Mouse (Mus musculus): Measurements from ENCODE around the gene Rplp2. TPM values are rescaled to one million over a fixed set of nuclear protein-coding genes. Genes with fewer than 3 reads are reported as not detected.

The Rplp2 gene
- total RNA-seq, 2 experiments from 2014 or later, result 2,286 to 6,012 TPM

DNA sequence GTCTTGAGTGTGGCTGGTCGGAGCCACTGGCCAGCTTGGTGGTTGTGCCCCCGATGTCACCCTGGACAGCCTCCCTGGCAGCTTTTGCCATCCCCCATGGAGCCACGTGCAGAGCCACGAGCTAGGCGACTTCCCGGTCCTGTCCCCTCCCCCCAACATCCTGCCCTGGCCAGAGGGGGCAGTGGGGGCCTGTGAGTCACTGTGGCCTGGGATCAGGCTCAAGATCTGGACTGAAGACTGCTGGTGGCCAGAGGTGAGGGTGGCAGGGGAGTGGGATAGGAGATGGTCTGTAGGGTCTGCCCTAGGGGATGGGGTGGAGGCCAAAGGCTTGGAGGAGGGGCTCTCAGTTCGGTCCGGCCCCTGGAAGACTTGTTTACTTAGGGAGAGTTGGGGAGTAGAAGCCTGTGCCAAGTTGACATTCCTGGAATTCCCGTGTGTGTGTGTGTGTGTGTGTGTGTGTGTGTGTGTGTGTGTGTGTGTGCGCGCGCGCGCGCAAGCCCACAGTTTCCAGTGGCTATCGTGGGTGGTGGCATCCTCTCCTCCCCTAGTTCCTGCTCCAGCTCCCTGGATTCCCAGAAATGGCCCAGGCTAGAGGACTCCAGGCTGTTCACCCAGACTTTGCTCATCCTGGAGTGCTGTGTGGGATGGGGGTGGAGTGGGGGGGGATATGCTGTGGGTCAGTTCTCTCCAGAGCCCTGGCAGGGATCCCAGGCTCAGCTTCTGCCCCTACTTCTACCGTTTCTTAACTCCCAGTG is 29.2 kb downstream of the Rplp2 start:
- 0 out of 2 replicates have a peak, but pooled peaks have one; percentile 13 for ATAC-seq (replicated peaks; ENCODE audit: low FRiP score, low TSS enrichment, poor library complexity, severe bottlenecking)

DNA sequence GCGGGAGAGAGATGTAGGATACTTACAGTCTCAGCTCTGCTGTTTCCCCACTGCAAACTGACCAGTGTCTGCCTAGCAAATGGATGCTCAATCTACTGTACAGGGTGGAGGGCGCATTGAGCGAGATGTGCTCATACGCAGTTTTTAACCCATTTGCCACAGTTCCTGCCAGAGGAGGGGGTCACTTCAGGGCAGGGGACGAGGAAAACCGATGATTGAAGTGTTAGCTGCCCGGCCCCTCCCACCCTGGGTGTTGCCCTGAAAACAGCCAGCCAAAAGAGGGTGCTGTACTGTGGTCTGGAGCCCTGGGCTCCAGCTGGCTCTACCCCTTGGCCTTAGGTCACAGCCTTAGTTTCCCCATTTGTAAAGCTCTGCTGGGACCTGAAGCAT is 29.8 kb downstream of the Rplp2 start:
- no peak for ATAC-seq (replicated peaks; ENCODE audit: low FRiP score, low TSS enrichment, poor library complexity, severe bottlenecking)

DNA sequence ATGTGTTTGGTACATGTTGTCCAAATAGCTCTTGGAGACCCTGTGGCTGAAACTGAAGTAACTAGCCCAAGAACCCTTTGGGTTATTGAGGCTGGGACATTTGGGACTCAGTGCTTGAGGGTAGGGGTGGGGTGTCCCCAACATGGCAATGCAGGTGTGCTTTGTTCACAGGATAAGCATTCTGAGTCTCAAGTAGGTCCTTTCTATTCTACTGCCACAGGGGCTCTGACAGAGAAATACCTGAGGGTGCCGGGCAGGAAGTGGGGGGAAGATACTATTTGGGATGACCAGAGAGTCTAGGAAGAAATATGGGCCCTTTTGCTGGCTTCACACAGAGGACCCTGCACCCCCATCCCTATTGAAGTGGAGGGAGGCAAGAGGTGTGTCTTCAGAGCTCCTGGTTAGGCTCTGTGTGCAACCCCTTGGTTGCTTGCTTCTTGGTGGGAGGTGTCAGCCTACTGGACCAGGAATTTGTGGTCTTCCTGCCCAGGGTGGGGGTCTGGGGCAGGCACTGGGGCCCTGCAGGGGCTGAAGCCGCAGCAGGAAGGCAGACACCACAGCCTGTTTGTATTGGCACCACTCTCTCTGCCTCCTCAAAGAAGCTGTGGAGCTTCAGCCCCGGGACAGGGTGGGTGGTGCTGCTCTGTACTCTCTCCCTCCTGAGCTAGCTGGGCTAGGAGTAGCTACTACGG is 30.6 kb downstream of the Rplp2 start:
- ATAC-seq (replicated peaks; ENCODE audit: low FRiP score, low TSS enrichment, poor library complexity, severe bottlenecking), result no peak

DNA sequence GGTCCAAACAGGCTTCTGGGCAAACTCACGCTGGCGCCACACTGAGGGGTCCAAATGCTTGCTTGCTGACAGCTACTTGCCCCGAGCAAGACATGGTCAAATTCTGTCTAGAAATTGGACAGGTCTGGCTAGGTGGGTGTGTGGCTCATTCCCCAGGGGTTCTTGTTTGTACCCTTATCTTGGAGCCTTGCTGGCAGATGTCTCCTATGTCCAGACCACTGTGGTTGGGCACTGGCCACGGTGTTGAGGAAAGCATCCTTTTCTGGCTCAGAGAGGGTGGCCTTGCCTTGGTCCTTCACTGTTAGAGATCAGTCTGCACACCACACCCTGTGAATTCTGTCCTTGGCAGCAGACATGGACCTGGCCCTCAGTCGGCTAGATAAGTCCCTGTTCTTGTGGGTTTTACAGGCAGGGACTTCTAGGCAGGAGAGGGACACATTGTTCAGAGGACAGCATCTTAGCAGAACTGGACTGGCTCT is 31.1 kb downstream of the Rplp2 start:
- ATAC-seq (replicated peaks; ENCODE audit: low FRiP score, low TSS enrichment, poor library complexity, severe bottlenecking), result peak; percentile 21

DNA sequence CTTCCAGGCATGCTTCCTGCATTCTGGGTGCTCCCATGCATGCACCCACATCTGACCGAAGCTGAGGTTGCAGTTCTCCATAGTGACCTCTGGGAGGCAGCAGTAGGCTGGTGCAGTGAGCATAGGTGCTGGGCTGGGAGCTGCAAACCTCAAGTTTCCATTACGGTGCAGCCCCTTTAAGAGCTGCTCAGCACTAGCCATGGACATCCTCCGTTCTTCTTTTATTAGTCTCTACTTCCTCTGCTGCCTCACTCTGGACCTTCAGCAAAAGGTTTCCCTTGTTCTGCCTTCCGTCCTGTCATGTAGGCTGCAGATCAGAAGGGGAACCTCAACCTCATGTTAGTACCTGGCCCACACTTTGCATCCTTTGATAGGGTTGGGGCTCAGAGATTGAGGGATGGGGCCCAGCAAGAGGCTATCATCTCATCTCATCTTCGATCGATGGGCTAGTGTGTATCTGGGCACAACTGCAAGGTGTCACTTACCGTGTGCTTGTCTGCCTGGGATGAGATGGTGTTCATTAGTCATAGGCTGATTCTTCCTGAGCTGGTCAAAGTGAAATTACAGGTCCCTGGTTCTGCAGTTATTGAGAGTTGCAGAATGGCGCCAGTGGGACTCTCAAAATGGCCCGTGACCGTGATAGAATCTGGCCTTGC is 33.8 kb downstream of the Rplp2 start:
- peak; percentile 60 for ATAC-seq (replicated peaks; ENCODE audit: low FRiP score, low TSS enrichment, poor library complexity, severe bottlenecking)

DNA sequence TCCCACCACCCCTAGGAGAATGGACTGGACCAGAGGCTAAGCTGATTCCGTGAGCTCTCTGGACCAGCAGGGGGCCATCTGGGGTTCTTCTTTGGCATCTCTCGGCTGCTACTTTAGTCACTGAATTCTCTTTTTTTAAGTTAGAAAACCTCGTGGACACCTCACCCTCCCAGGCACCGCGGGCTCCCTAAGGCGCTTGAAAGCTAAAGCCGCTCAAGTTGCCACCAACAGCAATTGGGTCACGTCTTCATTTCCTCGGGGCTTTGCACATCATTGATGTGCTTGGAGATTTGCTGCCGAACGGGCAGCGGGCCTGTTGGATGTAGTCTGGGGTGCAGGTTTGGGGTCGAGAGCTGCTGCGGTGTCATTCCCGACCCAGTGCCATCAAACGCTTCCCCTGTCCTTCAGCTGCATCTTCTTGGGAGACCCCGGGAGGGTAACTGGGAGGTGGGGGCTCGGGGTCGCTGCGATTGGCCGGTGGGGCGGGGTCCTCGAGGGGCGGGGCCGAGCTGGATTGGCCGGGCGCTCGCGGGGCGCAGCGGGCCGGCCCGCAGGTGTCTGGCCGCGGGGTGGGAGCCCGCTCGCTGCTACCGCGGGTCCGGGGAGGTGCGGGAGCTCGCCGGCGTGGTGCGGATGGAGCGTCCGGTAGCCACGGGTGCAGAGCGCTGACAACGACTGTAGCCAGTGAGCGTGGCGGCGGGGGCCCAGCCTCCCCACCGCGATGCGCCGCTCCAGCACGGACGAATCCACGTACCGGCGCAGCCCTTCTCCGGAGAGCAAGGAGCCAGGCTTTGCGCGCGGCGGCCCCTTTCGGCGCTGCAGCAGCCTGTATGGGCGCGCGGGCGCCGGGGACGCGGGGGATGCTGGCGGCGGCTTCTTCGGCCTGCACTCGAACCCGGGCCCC is 34.6 kb downstream of the Rplp2 start:
- ATAC-seq (replicated peaks; ENCODE audit: low FRiP score, low TSS enrichment, poor library complexity, severe bottlenecking), result 0 out of 2 replicates have a peak, but pooled peaks have one; percentile 18

DNA sequence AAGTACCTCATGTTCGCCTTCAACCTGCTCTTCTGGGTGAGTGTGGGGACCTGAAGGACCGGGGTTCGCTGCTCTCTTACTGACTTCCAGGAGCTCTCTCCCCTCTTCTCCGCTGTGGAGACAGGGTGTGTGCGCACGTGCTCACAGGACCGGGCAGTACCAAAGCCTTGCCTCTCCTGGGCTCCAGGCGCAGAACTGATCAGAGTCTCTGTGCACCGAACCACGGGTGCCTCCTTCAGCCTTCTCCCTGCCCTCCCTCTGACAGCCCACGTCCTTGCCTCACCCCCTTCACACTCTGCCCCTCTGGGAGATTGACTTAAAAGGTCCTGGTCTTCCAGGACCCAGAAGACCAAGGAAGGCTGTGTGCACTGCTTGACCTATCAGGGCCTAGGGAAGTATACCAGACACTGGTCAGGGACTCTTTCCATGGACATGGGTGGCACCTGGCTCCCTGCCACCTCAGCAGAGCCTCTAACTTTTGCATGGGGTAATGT is 35.4 kb downstream of the Rplp2 start:
- no peak for ATAC-seq (replicated peaks; ENCODE audit: low FRiP score, low TSS enrichment, poor library complexity, severe bottlenecking)

DNA sequence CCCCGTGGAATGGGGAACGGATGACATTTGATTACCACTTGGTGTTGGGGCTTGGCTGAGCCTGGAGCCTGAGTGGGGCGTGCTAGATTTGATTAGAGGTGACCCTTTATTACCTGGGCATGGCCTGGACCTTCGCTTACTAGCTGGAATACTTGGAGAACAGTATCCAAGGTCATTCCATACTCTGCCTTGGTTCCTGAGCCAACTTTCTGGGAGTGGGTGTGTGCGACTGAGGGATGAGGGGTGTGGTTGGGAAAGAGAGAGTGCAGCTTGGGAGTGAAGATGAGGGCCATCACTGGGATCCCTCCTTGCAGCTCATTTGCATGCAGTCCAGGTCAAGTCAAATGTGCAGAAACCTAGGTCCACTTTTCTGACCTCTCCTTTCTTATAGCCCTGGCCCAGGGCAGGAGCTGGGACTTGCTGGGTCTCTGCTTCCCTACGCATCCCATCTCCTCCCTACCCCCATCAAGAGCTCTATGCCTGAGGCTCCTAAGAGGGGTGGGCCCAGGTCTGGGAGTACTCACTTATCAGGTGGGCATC is 36.0 kb downstream of the Rplp2 start:
- ATAC-seq (replicated peaks; ENCODE audit: low FRiP score, low TSS enrichment, poor library complexity, severe bottlenecking), result no peak

DNA sequence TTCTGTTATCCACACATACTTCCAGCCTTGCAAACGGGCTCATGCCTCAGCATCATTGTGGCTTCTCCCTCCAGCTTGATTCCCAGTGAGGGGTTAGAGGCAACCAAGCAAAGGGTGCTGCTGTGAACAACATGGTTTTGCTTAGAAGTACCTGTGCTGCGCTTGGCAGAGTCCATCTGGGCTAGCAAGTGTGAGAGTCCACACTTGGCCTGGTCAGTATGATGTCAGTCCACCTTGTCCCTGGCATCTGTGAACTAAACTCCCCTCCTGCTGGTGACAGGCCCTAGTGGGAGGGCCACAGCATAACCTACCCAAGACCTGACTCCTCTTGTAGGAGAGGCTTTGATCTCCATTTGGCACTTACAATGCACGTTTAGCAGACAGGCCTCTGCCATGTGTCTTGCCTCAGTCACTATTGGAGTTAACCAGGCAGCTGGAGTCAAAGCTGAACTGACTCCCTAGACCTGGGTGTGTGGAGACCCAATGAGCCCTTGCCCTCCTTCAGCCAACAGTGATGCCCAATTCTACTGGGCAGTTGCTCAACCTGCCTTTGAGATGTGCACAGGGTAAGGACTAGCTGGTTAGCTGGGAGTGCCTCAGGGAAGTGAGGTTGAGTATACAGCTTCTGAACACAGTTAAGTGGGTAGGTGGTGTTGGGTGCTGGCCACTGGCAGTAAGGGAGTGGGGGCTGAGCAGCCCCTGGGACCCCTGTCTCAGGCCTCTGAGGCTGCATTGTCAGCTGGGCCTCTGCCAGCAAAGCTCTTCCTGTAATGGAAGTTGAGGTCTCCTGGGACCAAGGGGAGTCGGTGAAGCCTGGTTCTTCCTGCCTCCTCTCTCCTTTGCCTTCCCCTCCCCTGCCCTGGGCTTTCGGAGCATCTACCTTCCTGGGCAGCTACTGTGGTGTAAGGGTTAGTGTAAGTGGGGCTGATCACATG is 37.3 kb downstream of the Rplp2 start:
- ATAC-seq (replicated peaks; ENCODE audit: low FRiP score, low TSS enrichment, poor library complexity, severe bottlenecking), result no peak

DNA sequence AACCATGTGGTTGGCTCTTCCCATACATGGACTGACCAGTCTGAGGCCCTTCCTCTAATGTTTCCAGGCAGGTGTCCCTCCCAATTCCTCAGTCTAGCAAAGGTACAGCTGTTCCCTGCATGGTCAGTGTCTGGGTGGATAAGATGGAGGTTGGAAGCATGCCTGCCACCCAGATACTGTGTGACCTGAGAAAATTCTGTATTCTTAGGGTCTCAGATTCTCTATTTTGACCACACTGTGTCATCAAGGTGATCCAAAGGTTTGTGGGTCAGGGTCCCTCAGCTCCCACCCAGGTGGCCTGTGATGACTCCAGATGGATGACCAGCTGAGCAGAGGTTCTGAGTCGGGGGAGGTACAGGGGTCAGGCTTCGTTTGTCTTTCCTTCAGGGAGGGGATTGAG is 38.0 kb downstream of the Rplp2 start:
- ATAC-seq (replicated peaks; ENCODE audit: low FRiP score, low TSS enrichment, poor library complexity, severe bottlenecking), result no peak

DNA sequence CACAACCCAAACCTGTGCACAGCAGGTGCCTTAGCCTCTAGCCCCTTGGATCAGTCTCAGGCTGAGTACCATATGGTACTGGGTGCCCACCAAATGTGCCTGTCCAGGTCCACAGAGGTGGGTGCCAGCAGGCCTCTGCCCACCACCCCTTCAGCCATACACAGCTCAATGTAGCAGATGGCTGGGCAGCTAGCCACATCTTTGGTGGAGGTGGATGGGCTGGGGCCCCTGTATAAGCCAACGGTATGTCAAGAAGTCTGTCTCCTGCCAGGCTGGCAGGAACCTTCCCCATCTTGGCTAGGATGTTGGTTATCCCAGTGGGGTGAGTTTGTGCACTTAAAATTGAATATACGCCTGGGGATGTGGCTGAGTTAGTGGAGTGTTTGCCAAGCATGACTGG is 38.4 kb downstream of the Rplp2 start:
- ATAC-seq (replicated peaks; ENCODE audit: low FRiP score, low TSS enrichment, poor library complexity, severe bottlenecking), result no peak

DNA sequence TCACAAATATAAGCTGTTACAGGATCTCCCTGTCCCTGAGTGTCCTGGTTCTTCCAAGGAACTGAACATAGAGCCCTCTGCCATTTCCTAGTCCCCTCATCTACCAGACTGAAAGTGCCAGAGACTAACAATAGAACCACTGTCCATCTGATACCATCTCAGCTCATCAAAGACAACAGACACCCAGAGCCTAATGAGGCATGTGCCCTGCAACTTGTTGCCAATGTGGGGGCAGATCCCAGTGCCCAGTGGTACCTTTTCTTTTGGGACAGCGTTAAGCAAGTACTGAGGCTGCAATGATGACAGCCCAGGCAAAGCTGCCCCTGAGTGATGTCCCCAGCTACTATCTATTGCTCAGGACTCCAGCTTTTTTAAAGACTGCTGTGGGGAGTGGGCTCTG is 39.1 kb downstream of the Rplp2 start:
- no peak for ATAC-seq (replicated peaks; ENCODE audit: low FRiP score, low TSS enrichment, poor library complexity, severe bottlenecking)

DNA sequence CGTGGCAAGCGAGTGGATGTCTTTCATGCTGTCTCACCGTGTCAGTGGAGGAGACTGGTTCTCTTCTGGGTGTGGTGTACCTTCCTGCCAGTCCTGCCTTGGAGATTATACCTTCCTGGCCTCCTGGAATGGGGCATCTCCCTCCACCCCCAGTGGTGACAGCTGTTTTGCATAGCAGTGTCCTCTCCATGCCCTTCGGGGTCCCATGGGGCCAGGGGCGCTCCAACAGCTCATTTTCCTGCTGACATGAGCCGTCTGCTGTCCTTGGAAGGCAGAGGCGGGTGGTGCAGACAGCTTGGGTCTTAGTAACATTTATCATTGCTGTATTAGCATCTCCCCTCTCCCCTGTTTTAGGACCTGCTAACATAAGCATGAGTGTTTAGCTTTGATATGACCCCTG is 40.0 kb downstream of the Rplp2 start:
- ATAC-seq (replicated peaks; ENCODE audit: low FRiP score, low TSS enrichment, poor library complexity, severe bottlenecking), result no peak

DNA sequence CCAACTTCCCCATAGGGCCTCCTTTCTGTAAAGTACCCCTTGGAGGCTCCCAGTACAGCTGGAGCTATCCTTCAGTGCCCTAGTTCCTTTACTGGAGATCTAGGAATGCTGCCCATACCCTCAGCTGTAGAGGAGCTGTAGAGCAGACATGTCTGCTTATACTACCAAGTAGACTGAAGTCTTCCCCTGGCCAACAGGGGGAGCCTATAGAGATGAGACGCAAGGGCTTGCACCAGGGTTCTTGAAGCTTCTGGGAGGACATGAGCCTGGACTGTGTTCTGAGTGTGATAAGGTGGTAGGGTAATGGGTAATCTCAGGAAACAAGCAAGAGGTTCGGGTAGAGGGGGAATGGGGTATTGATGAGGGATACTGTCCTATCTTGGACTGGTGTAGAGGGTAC is 44.0 kb downstream of the Rplp2 start:
- peak; percentile 76 for ATAC-seq (replicated peaks; ENCODE audit: low FRiP score, low TSS enrichment, poor library complexity, severe bottlenecking)

DNA sequence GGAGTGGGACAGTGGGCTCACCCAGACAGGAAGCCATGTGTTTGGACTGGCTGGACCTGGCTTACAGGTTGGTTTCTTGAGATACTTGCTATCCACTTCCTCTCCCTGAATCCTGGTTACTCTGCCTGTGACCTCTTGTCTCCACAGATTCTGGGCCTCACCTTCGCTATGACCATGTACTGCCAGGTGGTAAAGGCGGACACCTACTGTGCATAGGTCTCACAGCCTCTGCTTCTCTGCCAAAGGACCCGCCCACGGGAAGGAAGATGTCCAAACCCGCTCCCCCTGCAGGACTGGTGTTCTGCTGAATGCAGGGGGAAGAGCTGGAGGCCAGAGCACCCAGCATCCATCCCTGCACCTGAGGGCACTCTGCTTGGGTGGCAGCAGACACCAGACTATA is 45.6 kb downstream of the Rplp2 start:
- no peak for ATAC-seq (replicated peaks; ENCODE audit: low FRiP score, low TSS enrichment, poor library complexity, severe bottlenecking)

DNA sequence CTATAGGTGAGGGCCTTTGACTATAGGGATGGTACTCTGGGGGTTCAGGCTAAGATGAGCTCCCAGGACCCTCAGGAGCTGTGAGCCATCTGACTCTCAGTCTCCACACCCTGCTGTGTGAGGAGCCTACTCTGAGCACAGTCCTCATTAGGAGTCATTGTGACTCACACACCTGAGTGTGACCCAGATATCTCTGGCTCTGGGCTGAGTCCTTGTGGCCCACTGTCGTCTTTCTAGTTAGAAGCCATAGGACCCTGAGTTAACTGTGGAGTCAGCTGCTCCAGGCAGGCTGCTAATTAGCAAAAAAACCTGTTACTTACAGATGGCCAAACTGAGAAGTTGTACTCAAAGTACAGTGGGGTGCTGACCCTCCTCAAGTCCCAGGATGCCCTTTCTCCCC is 46.6 kb downstream of the Rplp2 start:
- no peak for ATAC-seq (replicated peaks; ENCODE audit: low FRiP score, low TSS enrichment, poor library complexity, severe bottlenecking)

DNA sequence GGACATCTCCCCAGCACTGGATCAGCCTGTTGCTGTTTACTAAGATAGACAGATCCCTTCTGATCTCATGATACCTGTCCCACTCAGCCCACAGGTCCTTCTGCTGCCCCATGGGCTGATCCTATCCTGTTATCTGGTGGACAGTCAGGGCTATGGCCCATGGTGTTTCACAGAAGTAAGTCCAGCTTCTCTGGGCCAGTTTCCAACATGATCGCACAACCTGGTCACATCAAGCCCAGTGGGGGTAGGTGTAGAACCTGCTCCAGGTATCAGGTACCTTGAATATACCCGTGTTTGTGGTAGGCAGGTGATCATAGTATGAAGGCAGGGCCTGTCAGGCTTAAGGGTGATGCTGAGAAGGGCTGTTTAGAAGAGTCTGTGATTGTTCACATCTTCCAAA is 48.2 kb downstream of the Rplp2 start:
- ATAC-seq (replicated peaks; ENCODE audit: low FRiP score, low TSS enrichment, poor library complexity, severe bottlenecking), result no peak

DNA sequence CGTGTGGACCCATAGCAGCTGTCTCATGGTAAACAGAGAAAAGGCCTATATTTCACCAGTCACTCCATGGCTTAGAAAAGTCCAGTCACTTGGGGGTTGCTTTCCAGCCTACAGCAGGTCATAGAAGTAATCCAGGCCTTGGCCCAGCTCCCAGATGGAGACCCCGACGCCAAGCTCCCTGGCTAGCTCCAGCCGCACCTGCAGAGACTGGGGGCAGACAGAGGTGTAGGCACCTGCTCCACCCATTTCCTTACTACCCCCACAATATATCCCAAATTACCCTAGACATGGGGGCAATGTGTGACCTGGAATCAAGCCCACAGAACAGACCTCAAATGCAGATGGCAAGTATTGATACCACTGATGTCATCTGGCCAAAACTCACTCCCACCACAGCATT is 48.8 kb downstream of the Rplp2 start:
- ATAC-seq (replicated peaks; ENCODE audit: low FRiP score, low TSS enrichment, poor library complexity, severe bottlenecking), result no peak

All from megakaryocyte-erythroid progenitor cell, adult 5-6 weeks (primary cell).